Mouse (Mus musculus) spleen, adult 2 months (tissue): ENCODE results near the gene Samd4.

Experiments used
- CTCF ChIP-seq: fragments of 200-500 bp; IDR thresholded peaks from 2 replicates; pipeline ENCODE4 v1.5.1; 2011; ENCODE audit warnings: mild to moderate bottlenecking, inconsistent platforms; ENCODE audit not compliant: insufficient read depth, insufficient read length, insufficient replicate concordance; ENCODE audit errors: extremely low read depth
- POLR2A ChIP-seq: fragments of 200-500 bp; IDR thresholded peaks from 2 replicates; pipeline ENCODE4 v1.6.1; 2011; ENCODE audit warnings: low read depth, low read length, inconsistent platforms

GRCm38 (mm10) chr14:46994704-46995103 lies 112.0 kb downstream of the Samd4 start:
- no peak for TF ChIP-seq CTCF
- TF ChIP-seq POLR2A: no peak
